Mouse (Mus musculus) limb, embryonic 12.5 days (tissue): ENCODE data around the gene 9930021J03Rik. TPM values are rescaled to one million over a fixed set of nuclear protein-coding genes. Genes with fewer than 3 reads are reported as not detected.

Experiments
- ATAC-seq: fragments of 200-750 bp; cut with Nextera tagmentation; 2 replicates; pipeline ENCODE4 v1.8.0; 2017; ENCODE audit warnings: low read depth, moderate TSS enrichment; ENCODE audit not compliant: insufficient number of reproducible peaks, insufficient read depth, low FRiP score, low TSS enrichment
- H3K27ac ChIP-seq: fragments of 300-500 bp; sonication (generic); 2 replicates; pipeline ENCODE4 v1.5.1; 2016; ENCODE audit warnings: mild to moderate bottlenecking, moderate library complexity
- H3K27me3 ChIP-seq: fragments of 300-500 bp; sonication (generic); 2 replicates; pipeline ENCODE4 v1.6.1; 2016; ENCODE audit warnings: mild to moderate bottlenecking, moderate library complexity
- H3K36me3 ChIP-seq: fragments of 300-500 bp; sonication (generic); 2 replicates; pipeline ENCODE4 v1.6.1; 2016; ENCODE audit warnings: mild to moderate bottlenecking, moderate library complexity
- H3K4me1 ChIP-seq: fragments of 300-500 bp; sonication (generic); replicated peaks from 2 replicates; pipeline ENCODE4 v1.6.1; 2016
- H3K4me2 ChIP-seq: fragments of 300-500 bp; sonication (generic); 2 replicates; pipeline ENCODE4 v1.6.1; 2016; ENCODE audit warnings: mild to moderate bottlenecking, moderate library complexity
- H3K4me3 ChIP-seq: fragments of 300-500 bp; sonication (generic); replicated peaks from 2 replicates; pipeline ENCODE4 v1.5.1; 2016; ENCODE audit warnings: mild to moderate bottlenecking
- H3K9ac ChIP-seq: fragments of 300-500 bp; sonication (generic); replicated peaks from 2 replicates; pipeline ENCODE4 v1.6.1; 2016; ENCODE audit warnings: mild to moderate bottlenecking, moderate library complexity
- H3K9me3 ChIP-seq: fragments of 300-500 bp; sonication (generic); 2 replicates; pipeline ENCODE4 v1.6.1; 2016; ENCODE audit warnings: mild to moderate bottlenecking, moderate library complexity
- WGBS: fragments of 180-500 bp; shearing (Covaris S2); methylation state at CpG from one replicate; pipeline ENCODE4 v1.1.7; 2016; 5-methylcytosine and 5-hydroxymethylcytosine counted together
- polyA plus RNA-seq: library from polyadenylated mRNA; unstranded; fragments of >200 nt; fragmentation: Nextera tagmentation; extraction: Ambion mirVana; gene quantifications from 2 replicates; pipeline ENCODE4 v1.2.1, GENCODE M21; 2016

9930021J03Rik gene
- polyA plus RNA-seq, 1 experiment from 2014 or later, result 6.9 TPM

DNA sequence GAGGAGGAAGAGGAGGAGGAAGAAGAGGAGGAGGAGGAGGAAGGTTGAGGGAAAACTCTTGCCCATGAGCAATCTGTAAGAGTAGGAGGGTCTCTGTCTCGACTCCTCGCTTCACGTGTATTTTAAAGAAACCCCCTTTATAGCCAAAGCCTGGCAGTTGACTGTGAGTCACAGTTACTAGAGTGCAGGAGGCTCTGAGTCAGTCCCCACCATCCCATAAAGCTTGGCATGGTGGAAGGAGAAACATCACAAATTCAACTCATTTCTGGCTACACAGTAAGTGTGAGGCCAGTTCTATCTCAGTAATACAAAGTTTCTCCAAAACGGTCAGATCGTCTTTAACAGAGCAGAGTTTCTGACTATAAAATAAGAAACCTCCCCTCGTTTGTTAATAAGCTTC, 135.5 kb downstream of the 9930021J03Rik start:
- no peaks in the 10 kb centered on the region for H3K9me3 ChIP-seq
- H3K4me3 ChIP-seq, result no peak overlapping the region
- WGBS, result 83% methylated on average over 6 of the region's 6 CpGs
- no peak for ATAC-seq
- H3K9ac ChIP-seq, result no peak overlapping the region
- H3K27ac ChIP-seq, result no peak overlapping the region
- no peaks in the 10 kb centered on the region for H3K27me3 ChIP-seq
- no peak overlapping the region for H3K4me2 ChIP-seq
- no peaks in the 10 kb centered on the region for H3K36me3 ChIP-seq
- H3K4me1 ChIP-seq, result peaks cover 13% of the 10 kb centered on the region

DNA sequence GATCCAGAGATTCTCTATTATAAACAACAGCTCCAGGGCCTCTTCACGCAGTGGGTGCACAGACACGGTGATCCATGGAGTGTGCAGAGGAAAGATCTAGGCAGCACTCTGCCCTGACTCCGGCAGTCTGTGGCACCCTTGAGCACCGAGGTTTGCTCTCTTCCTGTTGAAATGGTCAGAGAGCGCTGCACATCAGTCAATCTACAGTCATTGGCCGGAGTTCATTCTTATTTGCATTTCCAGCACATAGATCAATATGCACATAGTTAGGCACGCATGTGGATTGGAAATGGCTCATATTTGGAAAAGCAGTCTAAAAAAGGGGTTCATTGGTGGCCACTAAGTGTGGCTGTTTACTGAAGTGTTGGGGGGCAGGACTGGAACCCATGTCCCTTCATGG, 137.7 kb downstream of the 9930021J03Rik start:
- 93% methylated on average over 7 of the region's 7 CpGs for WGBS
- Histone ChIP-seq H3K9me3 (no peaks in the 10 kb centered on the region), H3K9ac (no peak overlapping the region), H3K4me1 (peaks cover 13% of the 10 kb centered on the region), H3K36me3 (no peaks in the 10 kb centered on the region), H3K4me3 (no peak overlapping the region), H3K4me2 (no peak overlapping the region), H3K27me3 (no peaks in the 10 kb centered on the region), H3K27ac (no peak overlapping the region)
- no peak for ATAC-seq

DNA sequence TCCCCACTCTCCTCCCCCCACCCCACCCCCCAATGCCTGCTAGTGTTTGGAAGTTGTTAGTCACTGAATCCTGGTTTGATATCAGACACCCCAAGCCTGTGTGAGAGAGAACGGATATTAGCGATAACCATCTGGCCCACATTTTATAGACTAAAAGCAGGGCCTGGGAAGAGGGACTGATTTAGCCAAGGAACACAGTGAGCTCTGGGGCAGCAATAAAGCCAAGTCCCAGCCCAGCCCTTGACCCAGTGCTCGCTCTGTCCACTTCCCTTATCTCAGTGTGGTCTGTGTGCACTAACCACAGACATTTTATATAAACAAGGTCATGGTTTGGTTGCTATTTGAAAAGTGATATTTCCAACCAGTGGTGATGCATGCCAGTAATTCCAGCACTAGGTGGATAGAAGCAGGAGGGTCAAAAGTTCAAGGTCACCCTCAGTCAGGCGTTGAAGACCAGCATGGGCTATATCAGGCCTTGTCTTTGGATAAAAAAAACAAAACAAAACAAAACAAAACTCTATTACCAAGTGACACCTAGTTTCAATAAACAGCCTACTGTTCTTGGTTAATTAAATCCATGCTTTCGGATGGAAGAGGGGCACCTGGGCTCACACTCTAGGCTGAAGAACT, 138.7 kb downstream of the 9930021J03Rik start:
- WGBS, result 48% methylated on average over 5 of the region's 5 CpGs
- Histone ChIP-seq H3K27ac (no peak overlapping the region), H3K36me3 (no peaks in the 10 kb centered on the region), H3K27me3 (no peaks in the 10 kb centered on the region), H3K4me2 (no peak overlapping the region), H3K9ac (no peak overlapping the region), H3K4me1 (peaks cover 13% of the 10 kb centered on the region), H3K9me3 (no peaks in the 10 kb centered on the region), H3K4me3 (no peak overlapping the region)
- peak; percentile 56; the same call in 1 of the 2 replicates for ATAC-seq

DNA sequence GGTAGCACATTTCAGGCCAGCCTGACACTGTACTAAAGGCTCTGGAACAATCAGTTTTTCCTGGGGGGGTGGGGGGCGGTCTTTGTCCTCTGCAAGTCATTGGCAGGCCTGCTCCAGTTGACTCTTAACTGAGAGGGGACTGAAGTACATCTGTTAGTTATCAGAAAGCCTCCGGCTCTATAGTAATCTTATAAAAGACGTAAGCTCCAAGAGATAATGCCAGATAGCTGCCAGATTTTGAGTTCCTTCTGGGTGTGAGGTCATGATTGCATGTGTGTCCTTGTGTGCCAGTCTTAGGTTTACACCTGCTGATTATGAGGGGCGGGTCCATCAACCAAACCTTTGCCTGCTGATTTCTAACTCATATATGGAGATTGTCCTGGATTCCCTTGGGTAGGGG, 139.6 kb downstream of the 9930021J03Rik start:
- 66% methylated on average over 4 of the region's 4 CpGs for WGBS
- no peaks in the 10 kb centered on the region for H3K36me3 ChIP-seq

DNA sequence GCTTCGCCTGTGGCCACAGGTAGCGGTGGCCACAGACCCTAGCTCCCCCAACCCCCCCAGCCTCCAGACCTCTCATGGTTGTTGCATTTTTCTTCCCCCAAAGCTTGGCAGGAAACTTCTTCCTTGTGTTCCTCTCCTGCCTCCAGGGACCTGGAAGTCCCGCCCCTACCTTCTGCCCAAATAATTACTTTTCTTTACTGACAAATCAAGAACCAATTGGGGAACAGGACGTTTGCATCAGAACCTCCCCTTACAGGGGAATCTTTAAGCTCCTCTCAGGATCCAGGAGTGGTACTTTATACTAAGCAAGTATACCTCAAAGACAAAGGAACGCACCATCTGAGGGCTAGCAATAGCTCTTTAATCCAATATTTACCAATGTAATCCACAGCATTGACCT, 140.9 kb downstream of the 9930021J03Rik start:
- 83% methylated on average over 5 of the region's 5 CpGs for WGBS
- Histone ChIP-seq H3K27me3 (no peaks in the 10 kb centered on the region), H3K9me3 (no peaks in the 10 kb centered on the region), H3K4me3 (no peak overlapping the region), H3K4me1 (peaks cover 13% of the 10 kb centered on the region), H3K36me3 (no peaks in the 10 kb centered on the region), H3K27ac (no peak overlapping the region), H3K4me2 (no peak overlapping the region), H3K9ac (no peak overlapping the region)
- ATAC-seq, result no peak

More for the DNA sequence above, 139.6 kb downstream of the 9930021J03Rik start:
- H3K4me3 ChIP-seq, result no peak overlapping the region
- ATAC-seq, result no peak
- H3K4me2 ChIP-seq, result no peak overlapping the region
- H3K27me3 ChIP-seq, result no peaks in the 10 kb centered on the region
- H3K27ac ChIP-seq, result no peak overlapping the region
- H3K4me1 ChIP-seq, result peaks cover 13% of the 10 kb centered on the region
- no peak overlapping the region for H3K9ac ChIP-seq
- no peaks in the 10 kb centered on the region for H3K9me3 ChIP-seq

Other genes starting within 250 kb of the 9930021J03Rik start
- 18.3 and 19.2 TPM in 2 replicates for gene Ermp1, start 157.6 kb downstream of the 9930021J03Rik start, polyA plus RNA-seq
- not detected in 2 replicates for gene Mlana, start 108.2 kb downstream of the 9930021J03Rik start, polyA plus RNA-seq
- 27.3 and 27.4 TPM in 2 replicates for gene Ranbp6, start 7.0 kb upstream of the 9930021J03Rik start, polyA plus RNA-seq
- gene Il33, start 119.1 kb upstream of the 9930021J03Rik start, polyA plus RNA-seq, result 0.13 and 0.47 TPM in 2 replicates
- gene Trpd52l3, start 197.8 kb upstream of the 9930021J03Rik start, polyA plus RNA-seq, result not detected in 2 replicates
- gene Uhrf2, start 224.5 kb upstream of the 9930021J03Rik start, polyA plus RNA-seq, result 92.9 and 100 TPM in 2 replicates